Mouse (Mus musculus) olfactory bulb, adult 2 months (tissue): ENCODE results near the gene Hhipl2.

Source experiments
- CTCF ChIP-seq: fragments of 200-500 bp; IDR thresholded peaks from 2 replicates; pipeline ENCODE4 v1.5.1; 2012; ENCODE audit warnings: low read depth, mild to moderate bottlenecking, low read length, moderate library complexity; ENCODE audit not compliant: insufficient read depth
- POLR2A ChIP-seq: fragments of 200-500 bp; IDR thresholded peaks from 2 replicates; pipeline ENCODE4 v1.6.1; 2012; ENCODE audit warnings: mild to moderate bottlenecking, low read depth, low read length, moderate library complexity; ENCODE audit not compliant: insufficient read depth

- TF ChIP-seq CTCF (no peak), POLR2A (no peak)
These were observed 6.1 kb downstream of the Hhipl2 start for GRCm38 (mm10) chr1:183424100-183424499.
